Mouse (Mus musculus): Measurements from ENCODE around the gene Miox.

- TF ChIP-seq CTCF (IDR thresholded peaks at IDR 0.05; ENCODE audit: insufficient read depth, low read length) (no peak), POLR2A (IDR thresholded peaks at IDR 0.05; ENCODE audit: borderline replicate concordance, extremely low read depth, low read depth, low read length) (no peak)
Observed at GRCm38 (mm10) chr15:89334774-89335537, 758 bp downstream of the Miox start.

All from lung, adult 2 months (tissue).